Mouse (Mus musculus): ENCODE data around the gene Nrp1.

Nrp1 gene

GRCm38 (mm10) chr8:128464056-128464623 is 105.7 kb downstream of the Nrp1 start:
- CTCF ChIA-PET: no interaction called here

- CTCF ChIA-PET: no interaction called here
These were observed 107.1 kb downstream of the Nrp1 start for GRCm38 (mm10) chr8:128465553-128465952.

GRCm38 (mm10) chr8:128466681-128467430 is 108.5 kb downstream of the Nrp1 start:
- CTCF ChIA-PET: no interaction called here

GRCm38 (mm10) chr8:128470097-128470496 is 111.7 kb downstream of the Nrp1 start:
- CTCF ChIA-PET: no interaction called here

- CTCF ChIA-PET: no interaction called here
These were observed 112.8 kb downstream of the Nrp1 start for GRCm38 (mm10) chr8:128471186-128471585.

GRCm38 (mm10) chr8:128472871-128473270 is 114.5 kb downstream of the Nrp1 start:
- CTCF ChIA-PET: no interaction called here

- CTCF ChIA-PET: no interaction called here
These were observed 115.2 kb downstream of the Nrp1 start for GRCm38 (mm10) chr8:128473456-128474239.

- CTCF ChIA-PET: interaction anchor here (0.6 kb wide), 1 partner anchor 146 kb away, joined by 3 read pairs; no protein-coding TSS in a partner anchor
These were observed 116.2 kb downstream of the Nrp1 start for GRCm38 (mm10) chr8:128474614-128475013.

- CTCF ChIA-PET: no interaction called here
These were observed 117.8 kb downstream of the Nrp1 start for GRCm38 (mm10) chr8:128476206-128476605.

GRCm38 (mm10) chr8:128478017-128478416 is 119.6 kb downstream of the Nrp1 start:
- CTCF ChIA-PET: no interaction called here

GRCm38 (mm10) chr8:128479309-128480013 is 121.1 kb downstream of the Nrp1 start:
- CTCF ChIA-PET: no interaction called here

GRCm38 (mm10) chr8:128480896-128481665 is 122.7 kb downstream of the Nrp1 start:
- CTCF ChIA-PET: interaction anchor here (0.7 kb wide), 1 partner anchor 1029 kb away, joined by 3 read pairs; no protein-coding TSS in a partner anchor

- CTCF ChIA-PET: no interaction called here
These were observed 124.9 kb downstream of the Nrp1 start for GRCm38 (mm10) chr8:128483344-128483743.

GRCm38 (mm10) chr8:128484720-128485124 is 126.3 kb downstream of the Nrp1 start:
- CTCF ChIA-PET: no interaction called here

GRCm38 (mm10) chr8:128486043-128486442 is 127.6 kb downstream of the Nrp1 start:
- CTCF ChIA-PET: no interaction called here

- CTCF ChIA-PET: interaction anchor here (0.6 kb wide), 2 partner anchors 860 to 1066 kb away, joined by 4 to 7 read pairs; no protein-coding TSS in a partner anchor
These were observed 129.8 kb downstream of the Nrp1 start for GRCm38 (mm10) chr8:128487966-128488931.

- CTCF ChIA-PET: no interaction called here
These were observed 130.9 kb downstream of the Nrp1 start for GRCm38 (mm10) chr8:128489351-128489750.

GRCm38 (mm10) chr8:128491126-128492067 is 133.0 kb downstream of the Nrp1 start:
- CTCF ChIA-PET: interaction anchor here (0.7 kb wide), 1 partner anchor 193 kb away, joined by 3 read pairs; no protein-coding TSS in a partner anchor

- CTCF ChIA-PET: no interaction called here
These were observed 135.4 kb downstream of the Nrp1 start for GRCm38 (mm10) chr8:128493801-128494200.

Data from spleen, embryonic (tissue).